Mouse (Mus musculus) G1E (cell line): ENCODE measurements around the gene Sema7a. TPM values are rescaled to one million over a fixed set of nuclear protein-coding genes. Genes with fewer than 3 reads are reported as not detected.

ENCODE experiments used
- ATAC-seq: 2 replicates; pipeline ENCODE4 v1.8.0; 2016; ENCODE audit warnings: mild to moderate bottlenecking; ENCODE audit not compliant: insufficient number of reproducible peaks, poor library complexity, low FRiP score, severe bottlenecking; ENCODE audit errors: extremely low read depth
- DNase-seq: peaks from one replicate; pipeline ENCODE4 v3.0.0; 2012; ENCODE audit warnings: low spot score
- H3K27me3 ChIP-seq: 2 replicates; pipeline ENCODE4 v1.6.1; 2012; ENCODE audit warnings: mild to moderate bottlenecking, low read length, inconsistent platforms; ENCODE audit not compliant: insufficient read depth
- H3K36me3 ChIP-seq: replicated peaks from 2 replicates; pipeline ENCODE3; 2012; ENCODE audit warnings: mild to moderate bottlenecking, inconsistent platforms
- H3K4me1 ChIP-seq: 2 replicates; pipeline ENCODE4 v1.6.1; 2012; ENCODE audit warnings: low read depth, low read length, inconsistent platforms, mixed read lengths; ENCODE audit not compliant: insufficient read depth
- H3K4me3 ChIP-seq: 2 replicates; pipeline ENCODE4 v1.5.1; 2012; ENCODE audit warnings: low read depth, mild to moderate bottlenecking, inconsistent platforms, low read length, moderate library complexity, mixed read lengths
- H3K9me3 ChIP-seq: replicated peaks from 2 replicates; pipeline ENCODE4 v1.6.1; 2012; ENCODE audit warnings: inconsistent platforms
- CTCF ChIP-seq: IDR thresholded peaks from 2 replicates; pipeline ENCODE4 v1.5.1; 2012; ENCODE audit warnings: low read depth, low read length, inconsistent platforms, mixed read lengths
- GATA1 ChIP-seq: IDR thresholded peaks from 2 replicates; pipeline ENCODE4 v1.6.1; 2012; ENCODE audit warnings: borderline replicate concordance, low read length, inconsistent platforms, mixed read lengths
- GATA2 ChIP-seq: IDR thresholded peaks from 2 replicates; pipeline ENCODE4 v1.6.1; 2012; ENCODE audit warnings: low read depth, low read length, inconsistent platforms, borderline replicate concordance
- POLR2AphosphoS5 ChIP-seq: IDR thresholded peaks from 2 replicates; pipeline ENCODE4 v1.6.1; 2012; ENCODE audit warnings: low read depth, low read length, inconsistent platforms; ENCODE audit not compliant: insufficient replicate concordance
- TAL1 ChIP-seq: conservative IDR thresholded peaks from 2 replicates; pipeline ENCODE4 v1.6.1; 2012; ENCODE audit warnings: low read depth, low read length, inconsistent platforms, mixed read lengths
- polyA plus RNA-seq: library from polyadenylated mRNA; stranded (reverse); fragments of >175 nt; gene quantifications from 2 replicates; pipeline ENCODE4 v1.2.3, GENCODE M21; 2012
- total RNA-seq, 2 experiments: library from RNA; stranded (forward) in 1 of 2; stranded (reverse) in 1 of 2; fragments of 200-1000 nt in 1 of 2; fragments of >200 nt in 1 of 2; fragmentation: Nextera tagmentation in 1 of 2; gene quantifications; 2 replicates each; pipeline ENCODE4 v1.2.3; 2014 to 2017

Sema7a gene
- total and polyA plus RNA-seq, 3 experiments = 0.01 TPM; not detected in 2

GRCm38 (mm10) chr9:57963249-57963997 is 23.5 kb downstream of the Sema7a start:
- no peak for DNase-seq
- Histone ChIP-seq H3K36me3 (no peaks in the 10 kb centered on the region), H3K4me1 (no peaks in the 10 kb centered on the region), H3K9me3 (no peaks in the 10 kb centered on the region), H3K4me3 (no peak overlapping the region), H3K27me3 (peaks cover 31% of the 10 kb centered on the region)
- no peak for TF ChIP-seq POLR2AphosphoS5
- ATAC-seq = no peak

- H3K36me3 ChIP-seq = no peaks in the 10 kb centered on the region
- TF ChIP-seq POLR2AphosphoS5 (no peak), CTCF (no peak), TAL1 (no peak), GATA2 (no peak), GATA1 (no peak)
These were observed 24.1 kb downstream of the Sema7a start for GRCm38 (mm10) chr9:57963998-57964395.

GRCm38 (mm10) chr9:57964528-57965250 is 24.8 kb downstream of the Sema7a start:
- Histone ChIP-seq H3K27me3 (peaks cover 32% of the 10 kb centered on the region), H3K4me3 (no peak overlapping the region), H3K36me3 (no peaks in the 10 kb centered on the region), H3K4me1 (no peaks in the 10 kb centered on the region), H3K9me3 (no peaks in the 10 kb centered on the region)
- ATAC-seq (no peak), DNase-seq (no peak)
- TF ChIP-seq TAL1 (no peak), GATA1 (no peak), GATA2 (no peak), POLR2AphosphoS5 (no peak), CTCF (no peak)

More at GRCm38 (mm10) chr9:57963998-57964395, 24.1 kb downstream of the Sema7a start:
- Histone ChIP-seq H3K27me3 (peaks cover 30% of the 10 kb centered on the region), H3K9me3 (no peaks in the 10 kb centered on the region), H3K4me1 (no peaks in the 10 kb centered on the region), H3K4me3 (no peak overlapping the region)
- no peak for DNase-seq
- ATAC-seq = no peak

GRCm38 (mm10) chr9:57965281-57966185 is 25.6 kb downstream of the Sema7a start:
- DNase-seq = no peak
- no peak for TF ChIP-seq GATA1
- no peak for TF ChIP-seq POLR2AphosphoS5
- TF ChIP-seq CTCF = no peak
- no peak for TF ChIP-seq GATA2
- no peak for TF ChIP-seq TAL1
- Histone ChIP-seq H3K4me3 (no peak overlapping the region), H3K9me3 (no peaks in the 10 kb centered on the region), H3K27me3 (peaks cover 35% of the 10 kb centered on the region), H3K4me1 (no peaks in the 10 kb centered on the region), H3K36me3 (no peaks in the 10 kb centered on the region)
- no peak for ATAC-seq

DNA sequence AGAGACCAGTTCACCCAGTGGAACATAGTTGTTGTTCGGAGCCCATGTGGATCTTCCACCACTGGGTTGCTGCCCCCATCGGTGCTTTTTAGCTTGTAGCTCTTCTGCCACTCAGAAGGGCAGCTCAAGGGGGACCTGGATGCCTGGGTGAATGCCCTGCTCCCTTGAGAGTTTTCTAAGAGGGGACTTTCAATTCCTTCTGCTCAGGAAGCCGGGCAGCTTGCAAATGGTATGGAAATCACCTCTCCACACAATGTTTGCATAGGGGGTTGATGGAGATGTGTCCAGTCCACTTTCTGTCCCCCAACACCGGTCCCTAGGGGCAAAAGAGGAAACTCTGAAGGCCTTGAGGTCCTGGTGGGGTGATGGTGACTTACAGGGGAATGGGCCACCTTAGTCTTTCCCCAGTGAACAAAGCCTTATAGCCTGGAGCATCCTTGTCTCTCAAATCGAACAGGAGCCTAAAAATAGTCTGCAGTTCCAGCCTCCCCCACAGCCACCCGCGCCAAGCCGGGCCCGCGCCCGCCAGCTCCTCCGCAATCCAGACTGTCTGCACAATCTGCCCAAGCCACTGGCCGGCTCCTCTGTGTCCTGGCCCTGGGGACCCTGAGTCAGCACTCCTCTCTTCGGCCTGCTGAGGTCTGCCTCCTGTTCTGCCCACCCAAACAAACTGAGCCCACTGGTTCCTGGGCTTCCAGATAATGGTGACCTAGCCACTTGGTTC is 27.5 kb downstream of the Sema7a start:
- no peak for TF ChIP-seq POLR2AphosphoS5
- TF ChIP-seq TAL1 = no peak
- TF ChIP-seq GATA2 = no peak
- no peak for TF ChIP-seq CTCF
- no peak for TF ChIP-seq GATA1
- no peaks in the 10 kb centered on the region for H3K4me1 ChIP-seq
- no peak overlapping the region for H3K4me3 ChIP-seq
- no peaks in the 10 kb centered on the region for H3K9me3 ChIP-seq
- H3K27me3 ChIP-seq = peaks cover 34% of the 10 kb centered on the region
- DNase-seq (no peak), ATAC-seq (no peak)
- H3K36me3 ChIP-seq = no peaks in the 10 kb centered on the region
